Mouse (Mus musculus) cerebellum, adult 2 months (tissue): ENCODE measurements at regions not wholly inside any gene's neighbourhood (a gene's known extent, or its start where the extent isn't known, plus 50 kb on each side); places are given as distances from the start of the nearest gene placed in this dataset.
"Not testable (repeated sequence)": the region's sequence is repeated elsewhere in the genome, so short reads cannot be mapped to it uniquely, and the experiment has no call there.

ENCODE experiments used
- CTCF ChIP-seq: fragments of 200-500 bp; IDR thresholded peaks from 2 replicates; pipeline ENCODE4 v1.5.1; 2011; ENCODE audit warnings: low read depth, mild to moderate bottlenecking, control low read depth, low read length, moderate library complexity, borderline replicate concordance; ENCODE audit not compliant: insufficient read depth
- POLR2A ChIP-seq: fragments of 200-500 bp; IDR thresholded peaks from 2 replicates; pipeline ENCODE4 v1.6.1; 2011; ENCODE audit warnings: low read length, control low read depth, borderline replicate concordance; ENCODE audit not compliant: insufficient read depth

GRCm38 (mm10) chr6:68668433-68668832 is 1132.8 kb upstream of the Tacstd2 start:
- not testable (repeated sequence) for TF ChIP-seq POLR2A
- peak; percentile 71 for TF ChIP-seq CTCF
